Mouse (Mus musculus) frontal cortex, adult (tissue): ENCODE results near the gene Ttc41.

Source experiments
- ATAC-seq: cut with Nextera tagmentation; 2 replicates; pipeline ENCODE4 v1.9.2; 2017; ENCODE audit warnings: mild to moderate bottlenecking, moderate library complexity, mixed read lengths; ENCODE audit not compliant: low TSS enrichment

Ttc41 gene

GRCm38 (mm10) chr10:86784126-86784675 is 78.6 kb downstream of the Ttc41 start:
- ATAC-seq, result no peak

DNA sequence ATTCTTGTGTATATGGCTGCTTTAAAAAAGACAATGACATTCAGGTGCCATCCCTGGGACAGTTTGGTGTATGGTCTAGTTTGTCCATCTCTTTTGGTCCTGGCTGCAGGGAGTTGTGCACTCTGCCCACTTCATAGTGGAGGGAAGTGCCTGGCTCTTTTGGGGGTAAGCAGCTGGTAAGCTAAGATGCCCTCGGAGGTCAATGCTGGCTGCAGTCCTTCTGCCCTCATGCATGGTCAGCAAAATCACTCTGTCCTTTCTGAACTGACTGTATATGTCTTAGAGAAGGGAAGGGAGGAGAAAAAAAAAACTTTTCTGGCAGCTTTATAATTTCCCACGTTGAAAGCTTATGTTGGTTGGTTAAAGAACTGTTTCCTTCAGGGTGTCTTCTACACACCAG is 79.8 kb downstream of the Ttc41 start:
- no peak for ATAC-seq

GRCm38 (mm10) chr10:86786083-86786482 is 80.5 kb downstream of the Ttc41 start:
- no peak for ATAC-seq

DNA sequence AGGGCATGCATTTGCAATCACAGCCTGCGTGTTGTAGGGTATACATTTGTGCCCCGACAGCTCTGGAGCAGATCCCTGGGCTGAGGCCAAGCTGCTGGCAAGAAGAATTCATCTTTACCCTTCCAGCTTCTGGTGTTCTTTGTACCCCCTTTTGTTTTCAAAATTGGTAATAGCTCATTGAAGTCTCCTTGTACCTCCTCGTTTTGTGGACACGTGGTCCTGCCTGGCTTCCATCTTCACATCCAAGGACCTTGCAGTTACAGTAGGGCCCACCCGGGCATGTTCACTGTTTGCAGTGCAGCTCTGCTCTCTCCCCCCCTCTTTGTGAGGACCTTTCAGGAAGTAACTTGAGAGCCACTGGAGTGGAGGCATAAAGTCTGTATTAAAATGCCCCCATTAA is 82.6 kb downstream of the Ttc41 start:
- ATAC-seq, result peak; percentile 22; the same call in 1 of the 2 replicates

DNA sequence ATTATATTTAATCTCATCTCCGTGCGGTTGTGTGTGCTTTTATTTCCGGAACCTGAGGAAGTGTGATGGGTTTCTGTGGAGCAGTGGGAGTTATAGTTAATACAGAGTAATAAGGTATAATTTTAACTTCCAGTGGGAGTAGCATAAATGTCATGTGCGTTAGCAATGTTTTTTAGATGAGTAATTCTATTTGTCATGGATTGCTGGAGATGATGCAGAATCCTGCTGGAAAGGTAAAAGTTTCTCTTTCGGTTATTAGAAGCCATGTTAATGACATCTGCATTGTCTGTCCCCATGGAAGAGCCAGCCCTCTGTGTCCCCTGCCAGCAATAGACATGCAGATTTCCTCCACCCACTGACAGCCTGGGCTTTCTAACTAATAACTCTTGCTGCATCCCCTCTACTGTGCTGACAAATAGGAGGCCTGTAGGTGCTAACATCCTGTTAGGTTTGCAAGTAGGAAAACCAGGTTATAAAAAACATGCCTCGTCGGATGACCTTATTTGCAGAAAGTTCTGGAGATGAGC is 83.6 kb downstream of the Ttc41 start:
- ATAC-seq, result 0 out of 2 replicates have a peak, but pooled peaks have one; percentile 21

GRCm38 (mm10) chr10:86791507-86792184 is 86.0 kb downstream of the Ttc41 start:
- no peak for ATAC-seq

- no peak for ATAC-seq
Observed at GRCm38 (mm10) chr10:86793509-86793951, 87.9 kb downstream of the Ttc41 start.

DNA sequence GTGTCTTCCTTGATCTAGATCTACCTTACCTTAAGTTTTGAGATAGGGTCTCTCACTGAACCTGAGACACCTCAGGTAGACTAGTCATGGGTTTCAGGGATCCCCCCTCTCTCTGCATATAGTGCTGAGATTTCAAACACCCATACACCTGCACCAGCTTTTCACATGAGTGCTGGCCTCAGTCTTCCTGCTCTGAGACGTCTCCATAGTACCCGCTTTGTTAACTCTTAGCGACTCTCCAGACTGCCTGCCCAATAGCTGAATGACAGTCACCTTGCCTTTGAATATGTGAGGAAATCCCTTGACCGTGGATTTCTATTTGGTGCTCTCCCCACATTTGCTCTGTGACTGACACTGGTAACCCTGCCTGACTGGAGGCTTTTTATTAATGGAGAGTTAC is 88.6 kb downstream of the Ttc41 start:
- ATAC-seq, result 0 out of 2 replicates have a peak, but pooled peaks have one; percentile 1

- peak; percentile 84 for ATAC-seq
Observed at GRCm38 (mm10) chr10:86794794-86795535, 89.4 kb downstream of the Ttc41 start.

DNA sequence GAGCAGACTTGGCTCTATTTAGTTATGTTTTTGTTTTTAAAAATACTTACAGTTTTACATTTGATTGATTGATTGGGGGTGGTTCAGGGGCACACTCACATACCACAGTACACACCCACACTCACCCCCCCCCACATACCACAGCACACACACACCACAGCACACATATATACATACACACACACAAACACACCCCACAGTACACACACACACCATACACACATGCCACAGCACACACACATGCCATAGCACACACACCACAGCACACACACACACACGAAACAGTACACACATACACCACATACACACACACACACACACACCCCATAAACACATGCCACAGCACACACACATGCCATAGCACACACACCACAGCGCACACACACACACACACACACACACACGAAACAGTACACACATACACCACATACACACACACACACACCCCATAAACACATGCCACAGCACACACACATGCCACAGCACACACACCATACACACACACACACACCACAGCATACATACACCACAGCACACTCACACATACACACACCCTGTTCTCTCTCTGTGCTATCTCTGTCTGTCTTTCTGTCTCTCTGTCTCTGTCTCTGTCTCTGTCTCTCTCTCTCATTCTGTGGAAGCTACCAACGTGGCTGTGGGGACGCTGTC is 90.6 kb downstream of the Ttc41 start:
- ATAC-seq, result no peak

- ATAC-seq, result no peak
Observed at GRCm38 (mm10) chr10:86807362-86807761, 101.8 kb downstream of the Ttc41 start.

DNA sequence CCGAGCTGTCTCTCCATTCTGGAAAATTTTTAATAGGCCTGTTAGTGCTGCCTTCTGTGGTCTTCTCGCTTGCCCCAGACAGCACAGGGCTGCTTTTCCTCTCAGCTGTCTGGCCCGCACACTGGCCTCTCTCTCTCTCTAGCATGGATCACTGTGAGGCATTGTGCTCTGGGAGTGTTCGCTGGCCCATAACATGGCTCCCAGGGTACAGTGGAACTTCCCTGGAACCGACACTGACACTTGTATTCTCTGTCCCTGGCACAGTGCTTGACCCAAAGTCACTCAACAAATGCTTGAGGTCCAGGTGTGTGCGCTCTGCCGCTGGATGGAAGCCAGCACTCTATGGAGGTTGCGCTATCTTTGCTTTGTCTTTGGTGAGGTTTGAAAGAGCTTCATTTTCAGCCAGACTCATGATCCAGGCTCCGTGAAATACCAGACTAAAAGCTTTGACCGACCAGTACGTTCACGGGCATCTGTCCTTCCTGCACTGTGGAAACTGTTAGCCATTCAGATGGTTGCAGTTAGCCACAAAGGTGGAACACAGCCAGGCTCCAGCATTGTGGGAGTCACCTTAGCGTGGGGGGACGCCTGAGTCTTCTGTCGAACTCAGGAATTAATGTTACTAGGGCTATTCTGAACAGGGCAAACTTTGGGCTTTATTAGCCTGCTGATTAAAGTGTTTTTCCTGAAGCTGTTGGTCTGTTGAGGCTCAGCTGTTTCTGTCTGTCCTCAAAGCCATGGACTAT is 102.6 kb downstream of the Ttc41 start:
- 0 out of 2 replicates have a peak, but pooled peaks have one; percentile 18 for ATAC-seq

DNA sequence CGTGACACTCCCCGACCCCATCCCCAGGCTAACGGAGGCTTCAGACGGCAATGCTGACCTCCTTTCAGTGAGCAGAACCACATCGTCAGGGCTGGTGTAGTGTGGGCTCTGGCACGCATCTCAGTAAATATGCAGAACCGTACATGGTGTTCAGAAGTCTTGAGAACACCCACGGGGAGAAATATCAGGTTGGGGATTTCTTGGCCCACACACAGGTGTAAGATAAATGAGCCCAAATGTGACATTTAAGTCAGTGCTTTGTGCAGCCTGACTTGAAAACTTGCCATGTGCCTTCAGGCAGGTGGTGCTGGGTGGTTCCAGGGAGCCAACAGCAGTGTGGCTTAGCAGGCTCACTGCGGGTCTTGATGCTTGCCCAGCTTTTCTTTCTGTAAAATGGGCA is 104.4 kb downstream of the Ttc41 start:
- ATAC-seq, result peak; percentile 76

DNA sequence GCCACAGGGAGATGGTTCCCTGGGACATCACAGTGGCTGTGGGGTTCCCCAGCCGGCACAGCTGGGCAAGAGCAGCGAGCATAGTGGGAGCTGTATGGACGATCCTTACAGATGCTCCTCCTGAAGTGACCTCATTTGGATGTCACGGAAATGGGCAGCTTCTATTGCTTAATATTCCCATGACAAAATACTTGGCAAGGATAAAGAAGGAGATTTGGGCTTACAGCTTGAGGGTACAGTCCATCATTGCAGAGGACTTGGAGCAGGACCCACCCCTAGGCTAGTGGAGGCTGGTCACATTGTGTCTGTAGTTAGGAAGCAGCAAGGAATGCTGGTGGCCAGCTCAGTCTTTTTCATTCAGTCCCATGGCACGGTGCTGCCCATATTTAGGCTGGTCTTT is 105.0 kb downstream of the Ttc41 start:
- ATAC-seq, result 0 out of 2 replicates have a peak, but pooled peaks have one; percentile 0

- ATAC-seq, result no peak
Observed at GRCm38 (mm10) chr10:86814292-86815131, 108.9 kb downstream of the Ttc41 start.

DNA sequence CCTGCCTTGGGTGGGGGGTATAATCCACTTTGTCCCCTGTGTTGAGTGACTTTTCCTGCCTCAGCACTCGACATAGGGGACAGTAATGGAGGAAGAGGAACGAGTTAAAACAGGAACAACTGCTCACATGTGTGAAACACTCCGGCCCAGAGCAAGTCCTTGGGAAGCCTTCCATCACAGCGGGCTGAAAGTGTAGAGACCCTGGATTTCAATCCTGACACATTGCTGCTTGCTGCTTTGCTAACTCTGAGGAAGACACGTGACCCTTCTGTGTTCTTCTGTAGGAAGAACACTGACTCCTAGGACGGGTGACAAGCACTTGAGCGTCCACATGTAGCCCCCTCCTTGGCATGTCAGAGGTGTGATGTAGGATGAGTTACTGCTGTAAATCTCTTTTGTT is 109.5 kb downstream of the Ttc41 start:
- no peak for ATAC-seq

DNA sequence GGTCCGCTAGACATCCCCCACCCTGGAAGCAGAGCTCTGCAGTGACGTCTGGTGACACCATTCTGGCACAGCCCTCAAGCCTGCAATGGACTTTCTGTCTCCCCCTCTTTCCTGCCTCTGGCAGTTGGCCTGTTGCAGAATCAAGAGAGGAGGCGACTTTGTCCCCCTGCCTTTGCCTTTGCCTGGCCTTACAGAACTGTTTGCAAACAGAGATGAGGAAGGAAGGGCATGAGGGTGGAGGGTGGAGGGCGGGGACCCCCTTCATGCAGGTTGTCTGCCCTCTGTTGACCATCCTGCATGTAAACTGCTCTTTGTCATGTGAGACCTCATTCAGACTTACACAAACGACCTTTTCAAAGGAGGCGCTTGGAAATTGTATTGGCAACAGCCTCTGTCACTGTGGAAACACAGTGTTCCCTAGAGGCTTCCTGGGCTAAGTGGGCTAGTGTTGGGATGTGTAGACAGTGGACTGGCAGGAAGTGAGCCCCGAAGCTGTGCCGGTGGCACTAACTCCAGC is 114.1 kb downstream of the Ttc41 start:
- ATAC-seq, result peak; percentile 45

GRCm38 (mm10) chr10:86821014-86821413 is 115.4 kb downstream of the Ttc41 start:
- ATAC-seq, result peak; percentile 44

DNA sequence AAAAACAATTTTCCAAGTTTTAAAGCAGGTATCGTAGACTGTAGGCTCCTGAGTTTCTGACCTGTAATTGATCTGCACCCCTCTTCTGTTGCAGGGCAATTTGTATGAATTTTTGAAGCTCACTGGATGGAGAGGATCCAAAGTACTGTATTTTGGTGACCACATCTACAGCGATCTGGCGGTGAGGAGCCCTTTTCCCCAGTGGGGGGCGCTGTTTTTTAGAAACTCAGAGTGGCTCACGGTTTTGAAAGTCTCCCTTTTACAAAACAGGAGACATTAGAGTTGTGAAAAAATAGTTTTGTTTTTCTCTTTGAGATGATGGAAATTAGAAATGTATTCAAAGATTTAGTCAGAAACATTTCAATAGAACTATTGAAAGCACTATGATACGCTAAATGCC is 118.5 kb downstream of the Ttc41 start:
- no peak for ATAC-seq

DNA sequence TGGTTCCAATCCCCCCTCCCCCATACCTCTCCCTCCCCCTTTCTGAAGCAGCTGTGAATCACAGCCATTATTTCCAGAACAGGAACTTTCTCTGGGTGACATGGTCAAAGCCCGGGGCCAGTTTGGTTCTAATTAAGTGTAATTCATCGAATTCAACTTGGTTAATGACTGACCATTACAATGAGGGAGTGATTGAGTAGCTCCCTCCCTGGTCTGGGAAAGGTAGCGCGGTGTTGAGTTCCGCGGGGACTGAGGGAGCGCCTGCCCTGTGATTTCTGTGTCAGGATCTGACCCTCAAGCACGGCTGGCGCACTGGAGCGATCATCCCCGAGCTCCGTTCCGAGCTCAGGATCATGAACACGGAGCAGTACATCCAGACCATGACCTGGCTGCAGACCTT is 119.3 kb downstream of the Ttc41 start:
- no peak for ATAC-seq
